Comparison of ENCODE assay signal across 15 mouse cellular contexts in the genomic region with DNA sequence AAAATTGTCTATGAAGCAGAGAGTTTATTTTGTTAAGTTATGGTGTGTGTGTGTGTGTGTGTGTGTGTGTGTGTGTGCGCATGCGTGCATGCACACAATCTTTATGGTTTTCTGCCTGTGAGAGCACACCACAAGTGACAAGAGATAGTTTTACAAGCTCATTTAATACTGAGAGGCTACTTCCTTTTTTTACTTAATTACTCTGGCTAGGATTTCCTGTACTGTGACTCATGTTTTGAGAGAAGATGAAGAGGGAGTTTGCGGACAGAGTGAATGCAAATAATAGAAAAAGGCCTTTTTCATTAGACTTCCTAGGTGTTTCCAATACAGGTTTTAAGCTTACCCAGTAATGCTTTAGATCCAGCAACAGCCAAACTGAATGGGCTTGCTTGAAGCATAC. TPM values are rescaled to one million over a fixed set of nuclear protein-coding genes. Genes with fewer than 3 reads are reported as not detected.
DNase-seq lines count a peak whose midpoint lies in the region; ATAC-seq lines count a peak whose summit lies in the region.
"Had no signal": no experiment of that assay in that cellular context is flagged by ENCODE, and none has a peak within 500 bp of the region (broad histone marks: within the 10 kb centered on the region; RNA-seq: fewer than 3 reads in every experiment).

No protein-coding gene starts in this region.

- DNase-seq in 416B (ENCODE audit: low read depth), result peak; percentile 32

- ATAC-seq in common myeloid progenitor, adult 5-6 weeks (replicated peaks; ENCODE audit: low read depth, poor library complexity, severe bottlenecking), result peak; percentile 79
- peak; percentile 50; the same call in 1 of the 2 replicates for ATAC-seq in granulocyte monocyte progenitor cell, adult 5-6 weeks (replicated peaks; ENCODE audit: poor library complexity, severe bottlenecking)
- ATAC-seq in hematopoietic stem cell, adult 5-6 weeks (replicated peaks in 1 of 2; ENCODE audit: insufficient read depth in 1 of 2, low FRiP score in 2 of 2, low TSS enrichment in 1 of 2, low read depth in 1 of 2, poor library complexity in 2 of 2, severe bottlenecking in 2 of 2), result peak; percentile 51 to 76; a peak in 3 of 4 replicates
- peak; percentile 61 for ATAC-seq in megakaryocyte progenitor cell, adult 5-6 weeks (replicated peaks; ENCODE audit: poor library complexity)

RNA-seq across cellular contexts. Expression of gene Gm12569, which starts 52.9 kb away (rescaled TPM):
- total RNA-seq in common myeloid progenitor, adult 5-6 weeks (2017), result not detected in 2 replicates
- not detected in 2 replicates for total RNA-seq in granulocyte monocyte progenitor cell, adult 5-6 weeks (2014; fragmentation: Nextera tagmentation)
- total RNA-seq in granulocyte monocyte progenitor cell, adult 5-6 weeks (2017), result not detected in 2 replicates
- not detected in 2 replicates for total RNA-seq in hematopoietic stem cell, adult 5-6 weeks (2017)
- total RNA-seq in megakaryocyte progenitor cell, adult 5-6 weeks (2015), result not detected in 2 replicates
- not detected in 2 replicates for total RNA-seq in megakaryocyte progenitor cell, adult 5-6 weeks (2017)
- total RNA-seq: adrenal gland, adult 18-20 months; adrenal gland, adult 2 months; adrenal gland, adult 8-10 months; adrenal gland, postnatal 10 days; adrenal gland, postnatal 14 days; adrenal gland, postnatal 25 days; adrenal gland, postnatal 36 days; adrenal gland, postnatal 4 days; G1E; MEL had no signal

Comparison
In these comparisons a context has a peak if more than half of its experiments do, and no peak if none do; other contexts are left out.
1. Peak in every context shown above with its lines: DNase-seq and ATAC-seq.